Mouse (Mus musculus) forebrain, embryonic 10.5 days (tissue): ENCODE data around the gene Aoah. TPM values are rescaled to one million over a fixed set of nuclear protein-coding genes. Genes with fewer than 3 reads are reported as not detected.

ENCODE experiments used
- DNase-seq: peaks from one replicate; pipeline ENCODE4 v3.0.0-alpha.2; 2017; ENCODE audit warnings: low spot score; ENCODE audit errors: extremely low spot score
- H3K27ac ChIP-seq: fragments of 300-500 bp; sonication (generic); 2 replicates; pipeline ENCODE4 v1.5.1; 2016; ENCODE audit warnings: mild to moderate bottlenecking
- H3K27me3 ChIP-seq: fragments of 300-500 bp; sonication (generic); 2 replicates; pipeline ENCODE4 v1.6.1; 2016; ENCODE audit warnings: mild to moderate bottlenecking; ENCODE audit not compliant: poor library complexity, severe bottlenecking
- H3K36me3 ChIP-seq: fragments of 300-500 bp; sonication (generic); replicated peaks from 2 replicates; pipeline ENCODE4 v1.6.1; 2016; ENCODE audit warnings: mild to moderate bottlenecking, moderate library complexity
- H3K4me1 ChIP-seq: fragments of 300-500 bp; sonication (generic); 2 replicates; pipeline ENCODE4 v1.6.1; 2016
- H3K4me3 ChIP-seq: fragments of 300-500 bp; sonication (generic); 2 replicates; pipeline ENCODE4 v1.5.1; 2016; ENCODE audit warnings: mild to moderate bottlenecking, moderate library complexity
- H3K9me3 ChIP-seq: fragments of 300-500 bp; sonication (generic); 2 replicates; pipeline ENCODE4 v1.6.1; 2016; ENCODE audit warnings: mild to moderate bottlenecking, moderate library complexity
- WGBS: fragments of 180-500 bp; shearing (Covaris S2); methylation state at CpG from one replicate; pipeline ENCODE4 v1.1.7; 2016; 5-methylcytosine and 5-hydroxymethylcytosine counted together
- polyA plus RNA-seq: library from polyadenylated mRNA; unstranded; fragments of >200 nt; fragmentation: Nextera tagmentation; extraction: Ambion mirVana; gene quantifications from 2 replicates; pipeline ENCODE4 v1.2.1, GENCODE M21; 2016

Aoah gene
- polyA plus RNA-seq, 1 experiment from 2014 or later, result 0.40 TPM

DNA sequence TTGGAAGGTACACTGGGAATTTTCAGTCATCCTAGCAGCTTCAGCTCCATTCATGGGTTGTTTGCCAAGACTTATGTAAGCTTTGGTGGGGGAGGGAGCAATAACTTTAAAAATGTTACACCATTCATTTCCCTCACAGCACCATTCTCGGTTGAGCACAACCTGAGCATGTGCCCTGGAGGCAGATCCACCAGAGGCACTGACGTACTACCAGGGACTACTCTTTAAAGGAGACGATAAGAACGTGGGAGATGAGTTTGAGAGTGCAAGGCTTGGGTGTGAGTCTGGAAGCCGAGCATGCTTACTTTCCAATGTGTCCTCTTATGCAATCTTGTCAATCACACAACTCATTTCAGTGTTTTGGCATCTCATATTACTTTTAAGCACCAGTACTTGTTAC is 230.9 kb downstream of the Aoah start:
- H3K9me3 ChIP-seq, result no peaks in the 10 kb centered on the region
- H3K36me3 ChIP-seq, result no peaks in the 10 kb centered on the region
- H3K27ac ChIP-seq, result no peak overlapping the region
- no peak overlapping the region for H3K4me3 ChIP-seq
- DNase-seq, result no peak
- 86% methylated on average over 5 of the region's 5 CpGs for WGBS
- H3K27me3 ChIP-seq, result no peaks in the 10 kb centered on the region
- no peaks in the 10 kb centered on the region for H3K4me1 ChIP-seq

- H3K4me1 ChIP-seq, result no peaks in the 10 kb centered on the region
- no peak for DNase-seq
- WGBS, result 71% methylated on average over 3 of the region's 3 CpGs
- H3K4me3 ChIP-seq, result no peak overlapping the region
- no peak overlapping the region for H3K27ac ChIP-seq
- H3K9me3 ChIP-seq, result no peaks in the 10 kb centered on the region
- no peaks in the 10 kb centered on the region for H3K27me3 ChIP-seq
- no peaks in the 10 kb centered on the region for H3K36me3 ChIP-seq
Measured at GRCm38 (mm10) chr13:21033176-21033575, 239.3 kb downstream of the Aoah start.

DNA sequence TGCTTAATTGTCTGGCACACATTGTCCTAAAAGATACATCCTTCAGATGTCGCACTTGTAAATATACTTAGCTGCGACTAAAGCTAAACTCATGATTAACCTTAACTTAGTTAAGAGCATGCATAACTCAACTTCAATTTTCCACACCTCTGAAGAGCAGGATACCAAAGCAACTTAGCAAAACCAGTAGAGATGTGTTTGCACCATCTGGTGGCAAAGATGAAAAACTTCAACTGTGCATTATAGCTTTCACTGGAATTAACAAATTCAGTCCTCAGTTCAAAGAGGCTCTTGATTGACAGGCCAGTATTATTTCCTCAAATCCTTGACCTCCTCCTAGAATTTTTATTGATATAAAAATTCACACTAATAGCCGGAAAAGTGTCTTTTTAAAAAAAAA is 241.1 kb downstream of the Aoah start:
- no peaks in the 10 kb centered on the region for H3K4me1 ChIP-seq

GRCm38 (mm10) chr13:21035981-21036380 is 242.1 kb downstream of the Aoah start:
- no peaks in the 10 kb centered on the region for H3K27me3 ChIP-seq
- no peak overlapping the region for H3K4me3 ChIP-seq
- no peak overlapping the region for H3K27ac ChIP-seq
- no peak for DNase-seq
- H3K9me3 ChIP-seq, result no peaks in the 10 kb centered on the region
- no peaks in the 10 kb centered on the region for H3K36me3 ChIP-seq
- H3K4me1 ChIP-seq, result no peaks in the 10 kb centered on the region

More for the DNA sequence above, 241.1 kb downstream of the Aoah start:
- Histone ChIP-seq H3K9me3 (no peaks in the 10 kb centered on the region), H3K36me3 (no peaks in the 10 kb centered on the region), H3K4me3 (no peak overlapping the region), H3K27ac (no peak overlapping the region), H3K27me3 (no peaks in the 10 kb centered on the region)
- WGBS, result 79% methylated on average over 3 of the region's 3 CpGs
- DNase-seq, result no peak

- Histone ChIP-seq H3K36me3 (no peaks in the 10 kb centered on the region), H3K27ac (no peak overlapping the region), H3K27me3 (no peaks in the 10 kb centered on the region), H3K4me3 (no peak overlapping the region), H3K9me3 (no peaks in the 10 kb centered on the region), H3K4me1 (no peaks in the 10 kb centered on the region)
- WGBS, result 87% methylated on average over 2 of the region's 2 CpGs
- DNase-seq, result no peak
Measured at GRCm38 (mm10) chr13:21040589-21041199, 246.8 kb downstream of the Aoah start.

- peaks cover 4% of the 10 kb centered on the region; the same call in 1 of the 2 replicates for H3K9me3 ChIP-seq
- no peaks in the 10 kb centered on the region for H3K36me3 ChIP-seq
- no peaks in the 10 kb centered on the region for H3K4me1 ChIP-seq
- no peaks in the 10 kb centered on the region for H3K27me3 ChIP-seq
- no peak overlapping the region for H3K27ac ChIP-seq
- no peak overlapping the region for H3K4me3 ChIP-seq
- DNase-seq, result no peak
- WGBS, result 48% methylated on average over 1 of the region's 1 CpGs
Measured at GRCm38 (mm10) chr13:21050118-21050517, 256.2 kb downstream of the Aoah start.

- H3K27ac ChIP-seq, result no peak overlapping the region
- H3K4me1 ChIP-seq, result no peaks in the 10 kb centered on the region
- no peaks in the 10 kb centered on the region for H3K27me3 ChIP-seq
- no peaks in the 10 kb centered on the region for H3K36me3 ChIP-seq
- H3K9me3 ChIP-seq, result no peaks in the 10 kb centered on the region
- no peak overlapping the region for H3K4me3 ChIP-seq
- no peak for DNase-seq
- WGBS, result 80% methylated on average over 2 of the region's 2 CpGs
Measured at GRCm38 (mm10) chr13:21066021-21066420, 272.1 kb downstream of the Aoah start.

- 92% methylated on average over 3 of the region's 3 CpGs for WGBS
- Histone ChIP-seq H3K9me3 (no peaks in the 10 kb centered on the region), H3K27ac (no peak within 1 kb of the TSS), H3K4me1 (no peaks in the 10 kb centered on the region), H3K4me3 (no peak within 1 kb of the TSS), H3K27me3 (no peaks in the 10 kb centered on the region), H3K36me3 (no peaks in the 10 kb centered on the region)
- no peak for DNase-seq
Measured at GRCm38 (mm10) chr13:21074847-21075246, 280.9 kb downstream of the Aoah start, which contains the start of gene Olfr1370. Olfr1370 (minus strand) TSS chr13:21074947.

- Histone ChIP-seq H3K9me3 (no peaks in the 10 kb centered on the region), H3K4me3 (no peak overlapping the region), H3K36me3 (no peaks in the 10 kb centered on the region), H3K27ac (no peak overlapping the region), H3K4me1 (no peaks in the 10 kb centered on the region), H3K27me3 (no peaks in the 10 kb centered on the region)
- DNase-seq, result no peak
- WGBS, result 83% methylated on average over 2 of the region's 2 CpGs
Measured at GRCm38 (mm10) chr13:21082686-21083085, 288.8 kb downstream of the Aoah start.
